Mouse (Mus musculus) granulocyte monocyte progenitor cell, adult 5-6 weeks (primary cell): Measurements from ENCODE around the gene Bcl7b. TPM values are rescaled to one million over a fixed set of nuclear protein-coding genes. Genes with fewer than 3 reads are reported as not detected.
A peak's percentile ranks its signal among the peaks of the same experiment; 100 is the strongest.

ENCODE experiments used
- ATAC-seq: replicated peaks from 2 replicates; pipeline ENCODE4 v1.8.0; 2016; ENCODE audit warnings: mild to moderate bottlenecking, moderate TSS enrichment, inconsistent platforms; ENCODE audit not compliant: poor library complexity, severe bottlenecking
- total RNA-seq, 2 experiments: library from RNA; stranded (forward) in 1 of 2; stranded (reverse) in 1 of 2; fragments of 200-712, 200-1000 nt in 1 of 2; fragments of >200 nt in 1 of 2; fragmentation: Nextera tagmentation in 1 of 2; gene quantifications; 2 replicates each; pipeline ENCODE4 v1.2.3; 2014 to 2017

Bcl7b gene
- total RNA-seq (2014; fragmentation: Nextera tagmentation): 15.8 and 38.5 TPM in 2 replicates
- total RNA-seq (2017): 20.7 and 36.9 TPM in 2 replicates

GRCm38 (mm10) chr5:135168063-135169062, at the start of gene Bcl7b:
Bcl7b (plus strand) TSS chr5:135168283.
- ATAC-seq: peak; percentile 91

GRCm38 (mm10) chr5:135118589-135119081, 49.4 kb upstream of the Bcl7b start:
- ATAC-seq: peak; percentile 84

GRCm38 (mm10) chr5:135120753-135121152, 47.3 kb upstream of the Bcl7b start:
- no peak for ATAC-seq

GRCm38 (mm10) chr5:135126121-135126520, 42.0 kb upstream of the Bcl7b start:
- ATAC-seq: peak; percentile 28; the same call in 1 of the 2 replicates

GRCm38 (mm10) chr5:135127669-135128068, 40.4 kb upstream of the Bcl7b start:
- peak; percentile 75 for ATAC-seq

- ATAC-seq: no peak
These were observed 38.3 kb upstream of the Bcl7b start for GRCm38 (mm10) chr5:135129747-135130146.

GRCm38 (mm10) chr5:135133736-135134405, 34.2 kb upstream of the Bcl7b start:
- peak; percentile 70 for ATAC-seq

- peak; percentile 69 for ATAC-seq
These were observed 33.5 kb upstream of the Bcl7b start for GRCm38 (mm10) chr5:135134534-135134933.

- no peak for ATAC-seq
These were observed 28.2 kb upstream of the Bcl7b start for GRCm38 (mm10) chr5:135139881-135140280.

GRCm38 (mm10) chr5:135144469-135144868, 23.6 kb upstream of the Bcl7b start:
- no peak for ATAC-seq

GRCm38 (mm10) chr5:135145532-135145931, 22.6 kb upstream of the Bcl7b start:
- ATAC-seq: no peak

- ATAC-seq: no peak
These were observed 22.1 kb upstream of the Bcl7b start for GRCm38 (mm10) chr5:135145955-135146354.

GRCm38 (mm10) chr5:135148715-135149052, 19.4 kb upstream of the Bcl7b start:
- no peak for ATAC-seq

- peak; percentile 89 for ATAC-seq
These were observed 18.8 kb upstream of the Bcl7b start, which contains the start of gene Tbl2 for GRCm38 (mm10) chr5:135149053-135149819. Tbl2 (plus strand) TSS chr5:135149657.

GRCm38 (mm10) chr5:135149820-135150178, 18.3 kb upstream of the Bcl7b start:
- no peak for ATAC-seq

GRCm38 (mm10) chr5:135156496-135156895, 11.6 kb upstream of the Bcl7b start:
- ATAC-seq: no peak

- ATAC-seq: peak; percentile 72
These were observed 6.9 kb upstream of the Bcl7b start for GRCm38 (mm10) chr5:135161221-135161620.

- ATAC-seq: no peak
These were observed 6.4 kb upstream of the Bcl7b start for GRCm38 (mm10) chr5:135161650-135162049.

GRCm38 (mm10) chr5:135162361-135162760, 5.7 kb upstream of the Bcl7b start:
- ATAC-seq: no peak

- no peak for ATAC-seq
These were observed 5.3 kb upstream of the Bcl7b start for GRCm38 (mm10) chr5:135162821-135163220.
